Mouse (Mus musculus) neural tube, embryonic 13.5 days (tissue): ENCODE measurements around the gene Klk1b8. TPM values are rescaled to one million over a fixed set of nuclear protein-coding genes. Genes with fewer than 3 reads are reported as not detected.
"Not testable (repeated sequence)": the region's sequence is repeated elsewhere in the genome, so short reads cannot be mapped to it uniquely, and the experiment has no call there.

ENCODE experiments used
- ATAC-seq: fragments of 200-750 bp; cut with Nextera tagmentation; 2 replicates; pipeline ENCODE4 v1.8.0; 2017; ENCODE audit warnings: low read depth, mild to moderate bottlenecking, moderate TSS enrichment, moderate library complexity
- H3K27ac ChIP-seq: fragments of 300-500 bp; sonication (generic); replicated peaks from 2 replicates; pipeline ENCODE4 v1.5.1; 2015; ENCODE audit warnings: moderate library complexity, mild to moderate bottlenecking, inconsistent platforms
- H3K27me3 ChIP-seq: fragments of 300-500 bp; sonication (generic); 2 replicates; pipeline ENCODE4 v1.6.1; 2015; ENCODE audit warnings: mild to moderate bottlenecking, inconsistent platforms
- H3K36me3 ChIP-seq: fragments of 300-500 bp; sonication (generic); 2 replicates; pipeline ENCODE4 v1.6.1; 2015; ENCODE audit warnings: mild to moderate bottlenecking, inconsistent platforms
- H3K4me1 ChIP-seq: fragments of 300-500 bp; sonication (generic); replicated peaks from 2 replicates; pipeline ENCODE4 v1.6.1; 2015; ENCODE audit warnings: inconsistent platforms
- H3K4me2 ChIP-seq: fragments of 300-500 bp; sonication (generic); 2 replicates; pipeline ENCODE4 v1.6.1; 2015; ENCODE audit warnings: inconsistent platforms, mild to moderate bottlenecking, moderate library complexity
- H3K4me3 ChIP-seq: fragments of 300-500 bp; sonication (generic); 2 replicates; pipeline ENCODE4 v1.5.1; 2015; ENCODE audit warnings: mild to moderate bottlenecking, inconsistent platforms
- H3K9ac ChIP-seq: fragments of 300-500 bp; sonication (generic); 2 replicates; pipeline ENCODE4 v1.6.1; 2015; ENCODE audit warnings: moderate library complexity, mild to moderate bottlenecking, inconsistent platforms
- H3K9me3 ChIP-seq: fragments of 300-500 bp; sonication (generic); 2 replicates; pipeline ENCODE4 v1.6.1; 2016; ENCODE audit warnings: inconsistent platforms
- WGBS: fragments of 180-500 bp; shearing (Covaris S2); methylation state at CpG from one replicate; pipeline ENCODE4 v1.1.7; 2015; 5-methylcytosine and 5-hydroxymethylcytosine counted together
- polyA plus RNA-seq: library from polyadenylated mRNA; unstranded; fragments of >200 nt; fragmentation: Nextera tagmentation; extraction: Ambion mirVana; gene quantifications from 2 replicates; pipeline ENCODE4 v1.2.1, GENCODE M21; 2015

Gene Klk1b8
- polyA plus RNA-seq, 1 experiment from 2014 or later: not detected

DNA sequence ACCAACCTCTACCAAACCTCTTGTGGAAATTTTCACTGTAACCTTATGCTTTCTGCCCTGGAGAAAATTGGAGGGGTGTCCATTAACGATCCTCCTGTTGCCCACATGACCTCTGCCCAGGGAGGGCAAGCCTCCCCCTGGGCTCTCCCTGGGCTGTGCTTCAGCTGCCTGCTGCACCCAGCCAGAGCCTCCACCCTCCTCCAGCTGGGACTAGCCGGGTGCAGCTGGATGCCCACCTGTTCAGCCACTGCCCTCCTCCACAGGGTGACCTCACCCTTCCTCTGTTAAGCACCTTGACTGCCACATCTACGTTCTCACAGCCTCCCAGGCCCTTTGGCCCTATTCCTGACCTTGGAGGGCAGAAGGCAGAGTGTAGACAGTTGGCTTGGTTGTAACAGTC is 15.7 kb upstream of the Klk1b8 start:
- no peak overlapping the region for H3K4me3 ChIP-seq
- no peak overlapping the region for H3K27ac ChIP-seq
- no peak for ATAC-seq
- H3K4me1 ChIP-seq: no peaks in the 10 kb centered on the region
- H3K9ac ChIP-seq: no peak overlapping the region
- WGBS: 66% methylated on average over 3 of the region's 3 CpGs
- H3K4me2 ChIP-seq: no peak overlapping the region
- no peaks in the 10 kb centered on the region for H3K9me3 ChIP-seq
- H3K36me3 ChIP-seq: no peaks in the 10 kb centered on the region
- H3K27me3 ChIP-seq: no peaks in the 10 kb centered on the region

DNA sequence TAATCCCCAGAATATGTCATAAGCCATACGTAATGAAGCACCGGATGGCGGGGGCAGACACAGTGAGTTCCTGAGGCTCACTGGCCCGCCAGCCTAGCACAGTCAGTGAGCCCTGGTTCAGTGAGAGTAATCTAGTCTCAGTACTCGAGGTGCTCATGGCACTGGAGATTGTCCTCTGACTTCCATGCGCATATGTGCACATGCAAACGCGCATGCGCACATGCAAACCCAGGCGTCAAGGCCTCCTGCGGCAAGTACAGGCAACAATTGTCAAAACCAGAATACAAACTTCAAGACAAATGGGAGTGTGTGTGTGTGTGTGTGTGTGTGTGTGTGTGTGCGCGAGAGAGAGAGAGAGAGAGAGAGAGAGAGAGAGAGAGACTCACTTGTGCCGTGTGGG is 13.9 kb upstream of the Klk1b8 start:
- Histone ChIP-seq H3K9ac (no peak overlapping the region), H3K4me1 (no peaks in the 10 kb centered on the region), H3K36me3 (no peaks in the 10 kb centered on the region), H3K27ac (no peak overlapping the region), H3K9me3 (no peaks in the 10 kb centered on the region), H3K4me2 (no peak overlapping the region), H3K27me3 (no peaks in the 10 kb centered on the region), H3K4me3 (no peak overlapping the region)
- WGBS: 88% methylated on average over 14 of the region's 14 CpGs
- no peak for ATAC-seq

DNA sequence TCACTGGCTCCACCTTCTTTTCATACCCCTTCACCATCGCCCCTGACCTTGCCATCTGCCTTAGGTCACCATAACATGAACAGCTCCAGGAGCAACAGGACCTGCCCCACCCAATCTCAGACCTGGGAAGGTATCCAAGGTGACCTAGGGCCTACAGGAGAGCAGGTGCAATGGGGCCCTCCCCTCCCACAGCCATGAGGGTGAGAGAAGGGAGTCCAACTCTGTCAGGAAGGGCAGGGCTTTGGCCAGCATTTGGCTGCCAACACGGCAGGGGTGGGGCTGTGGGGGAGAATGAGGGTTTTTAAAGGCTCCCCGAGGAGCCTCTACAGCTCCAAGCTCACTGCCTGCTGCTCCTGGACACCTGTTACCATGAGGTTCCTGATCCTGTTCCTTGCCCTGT is 8.2 kb upstream of the Klk1b8 start:
- not testable (repeated sequence) for H3K9me3 ChIP-seq, H3K27ac ChIP-seq, H3K4me2 ChIP-seq, H3K27me3 ChIP-seq, H3K4me1 ChIP-seq, H3K36me3 ChIP-seq, H3K9ac ChIP-seq, ATAC-seq, H3K4me3 ChIP-seq
- 72% methylated on average over 3 of the region's 3 CpGs for WGBS

- ATAC-seq: no peak
- H3K4me3 ChIP-seq: no peak overlapping the region
These were observed 5.7 kb upstream of the Klk1b8 start for GRCm38 (mm10) chr7:43944727-43945264.

DNA sequence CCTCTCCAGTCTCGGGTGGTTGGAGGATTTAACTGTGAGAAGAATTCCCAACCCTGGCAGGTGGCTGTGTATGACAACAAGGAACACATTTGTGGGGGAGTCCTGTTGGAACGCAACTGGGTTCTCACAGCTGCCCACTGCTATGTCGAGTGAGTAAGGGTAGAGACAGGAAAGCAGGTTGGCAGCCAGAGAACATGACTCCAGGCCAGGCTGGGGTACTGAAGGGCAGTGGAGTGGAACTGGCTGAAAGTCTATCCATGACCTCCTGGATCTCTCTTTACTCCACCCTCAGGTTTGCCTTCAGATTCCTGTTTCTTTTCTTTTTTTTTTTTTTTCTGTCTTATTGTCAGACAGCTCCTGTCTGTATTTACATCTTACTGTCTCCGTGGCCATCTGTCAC is 2.2 kb downstream of the Klk1b8 start:
- Histone ChIP-seq H3K4me2 (no peak overlapping the region), H3K36me3 (no peaks in the 10 kb centered on the region), H3K27ac (no peak overlapping the region), H3K4me1 (no peaks in the 10 kb centered on the region), H3K4me3 (no peak overlapping the region), H3K9ac (no peak overlapping the region), H3K9me3 (no peaks in the 10 kb centered on the region), H3K27me3 (no peaks in the 10 kb centered on the region)
- no peak for ATAC-seq
- WGBS: 61% methylated on average over 4 of the region's 4 CpGs

More at GRCm38 (mm10) chr7:43944727-43945264, 5.7 kb upstream of the Klk1b8 start:
- Histone ChIP-seq H3K4me2 (no peak overlapping the region), H3K9ac (no peak overlapping the region), H3K36me3 (no peaks in the 10 kb centered on the region), H3K27ac (no peak overlapping the region), H3K27me3 (no peaks in the 10 kb centered on the region), H3K9me3 (no peaks in the 10 kb centered on the region), H3K4me1 (no peaks in the 10 kb centered on the region)
- 78% methylated on average over 3 of the region's 3 CpGs for WGBS

- Histone ChIP-seq H3K9me3 (no peaks in the 10 kb centered on the region), H3K27ac (no peak within 1 kb of the TSS), H3K9ac (no peak within 1 kb of the TSS), H3K4me3 (no peak within 1 kb of the TSS), H3K27me3 (no peaks in the 10 kb centered on the region), H3K4me1 (no peaks in the 10 kb centered on the region), H3K4me2 (no peak within 1 kb of the TSS), H3K36me3 (no peaks in the 10 kb centered on the region)
- WGBS: 69% methylated on average over 3 of the region's 3 CpGs
- ATAC-seq: no peak
These were observed 16.0 kb downstream of the Klk1b8 start, which contains the start of gene Klk1b1 for GRCm38 (mm10) chr7:43966451-43966850. Klk1b1 (plus strand) TSS chr7:43966751.

- Histone ChIP-seq H3K4me1 (no peaks in the 10 kb centered on the region), H3K36me3 (no peaks in the 10 kb centered on the region), H3K4me3 (no peak overlapping the region), H3K9me3 (no peaks in the 10 kb centered on the region), H3K4me2 (no peak overlapping the region), H3K9ac (no peak overlapping the region), H3K27ac (no peak overlapping the region), H3K27me3 (no peaks in the 10 kb centered on the region)
- WGBS: 87% methylated on average over 3 of the region's 3 CpGs
- no peak for ATAC-seq
These were observed 16.6 kb downstream of the Klk1b8 start for GRCm38 (mm10) chr7:43967058-43967457.

GRCm38 (mm10) chr7:43967612-43968011 is 17.1 kb downstream of the Klk1b8 start:
- ATAC-seq: no peak
- Histone ChIP-seq H3K27me3 (no peaks in the 10 kb centered on the region), H3K4me2 (no peak overlapping the region), H3K4me1 (no peaks in the 10 kb centered on the region), H3K27ac (no peak overlapping the region), H3K9ac (no peak overlapping the region), H3K36me3 (no peaks in the 10 kb centered on the region), H3K4me3 (no peak overlapping the region), H3K9me3 (no peaks in the 10 kb centered on the region)
- WGBS: 96% methylated on average over 2 of the region's 2 CpGs

DNA sequence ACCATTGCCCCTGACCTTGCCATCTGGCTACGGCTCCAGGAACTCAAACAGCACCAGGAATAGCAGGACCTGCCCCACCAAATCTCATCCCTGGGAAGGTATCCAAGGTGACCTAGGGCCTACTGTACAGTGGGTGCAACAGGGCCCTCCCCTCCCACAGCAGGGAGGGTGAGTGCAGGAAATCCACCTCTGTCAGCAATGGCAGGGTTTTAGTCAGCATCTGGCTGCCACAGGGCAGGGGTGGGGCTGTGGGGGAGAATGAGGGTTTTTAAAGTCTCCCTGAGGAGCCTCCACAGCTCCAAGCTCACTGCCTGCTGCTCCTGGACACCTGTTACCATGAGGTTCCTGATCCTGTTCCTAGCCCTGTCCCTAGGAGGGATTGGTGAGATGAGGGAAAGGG is 25.3 kb downstream of the Klk1b8 start, which contains the start of gene Klk1b9:
Gene Klk1b9 (plus strand): TSS at position 301 of the 400 bp plus-strand sequence.
- H3K36me3 ChIP-seq, H3K27me3 ChIP-seq, H3K4me1 ChIP-seq, H3K9me3 ChIP-seq, H3K9ac ChIP-seq, H3K4me3 ChIP-seq, ATAC-seq, H3K4me2 ChIP-seq, H3K27ac ChIP-seq: not testable (repeated sequence)
- 69% methylated on average over 1 of the region's 1 CpGs for WGBS

- no peaks in the 10 kb centered on the region for H3K9me3 ChIP-seq
- no peak overlapping the region for H3K4me2 ChIP-seq
- H3K4me3 ChIP-seq: no peak overlapping the region
- H3K9ac ChIP-seq: no peak overlapping the region
- H3K36me3 ChIP-seq: no peaks in the 10 kb centered on the region
- H3K4me1 ChIP-seq: no peaks in the 10 kb centered on the region
- H3K27me3 ChIP-seq: no peaks in the 10 kb centered on the region
- ATAC-seq: no peak
- no peak overlapping the region for H3K27ac ChIP-seq
These were observed 35.2 kb downstream of the Klk1b8 start for GRCm38 (mm10) chr7:43985657-43986056.

DNA sequence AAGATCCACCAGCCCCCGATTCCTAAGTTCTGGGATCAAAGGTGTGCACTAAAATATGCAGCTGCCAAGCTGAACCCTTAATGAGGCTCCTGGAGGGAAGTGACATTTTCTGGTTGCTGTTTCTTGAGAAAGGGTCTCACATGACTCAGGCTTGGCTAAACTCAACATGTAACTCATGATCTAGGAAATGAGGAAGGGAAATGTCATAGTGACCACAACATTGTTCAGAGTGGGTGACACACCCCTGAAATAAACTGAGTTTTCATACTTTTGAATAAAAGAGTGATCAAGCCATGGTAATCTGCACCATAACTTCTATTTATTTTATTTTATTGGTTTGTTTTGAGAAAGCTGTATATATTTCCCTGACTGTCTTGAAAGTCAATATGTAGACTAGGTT is 44.4 kb downstream of the Klk1b8 start:
- H3K27me3 ChIP-seq, ATAC-seq, H3K4me3 ChIP-seq, H3K27ac ChIP-seq, H3K36me3 ChIP-seq, H3K9me3 ChIP-seq, H3K4me1 ChIP-seq, H3K4me2 ChIP-seq, H3K9ac ChIP-seq: not testable (repeated sequence)
- 63% methylated on average over 1 of the region's 1 CpGs for WGBS

GRCm38 (mm10) chr7:43995577-43995976 is 45.1 kb downstream of the Klk1b8 start, which contains the start of gene Klk1b11:
Klk1b11 (plus strand) TSS chr7:43995877.
- not testable (repeated sequence) for H3K27me3 ChIP-seq, ATAC-seq, H3K4me3 ChIP-seq, H3K4me2 ChIP-seq, H3K4me1 ChIP-seq, H3K9me3 ChIP-seq, H3K36me3 ChIP-seq, H3K27ac ChIP-seq, H3K9ac ChIP-seq
- 88% methylated on average over 4 of the region's 4 CpGs for WGBS
